Mouse (Mus musculus): ENCODE results near the gene Hspa1b. TPM values are rescaled to one million over a fixed set of nuclear protein-coding genes. Genes with fewer than 3 reads are reported as not detected.

The Hspa1b gene
- polyA plus RNA-seq, 1 experiment = 17.1 TPM

GRCm38 (mm10) chr17:34915410-34915831 is 43.6 kb downstream of the Hspa1b start:
- 6% methylated on average over 11 of the region's 11 CpGs for WGBS
- Histone ChIP-seq H3K27ac (ENCODE audit: insufficient read depth, low read depth, low read length) (peak overlapping the region; percentile 89), H3K4me3 (ENCODE audit: low read depth, low read length) (peak overlapping the region; percentile 61)

GRCm38 (mm10) chr17:34913930-34914665 is 44.9 kb downstream of the Hspa1b start, which contains the start of gene Slc44a4:
TSS of gene Slc44a4 (plus strand) at chr17:34914466.
- Histone ChIP-seq H3K27ac (ENCODE audit: insufficient read depth, low read depth, low read length) (peak within 1 kb of the TSS; percentile 89), H3K36me3 (ENCODE audit: control insufficient read depth, insufficient read depth, low read length) (peaks cover 44% of the 10 kb centered on the region), H3K4me1 (ENCODE audit: control insufficient read depth, insufficient read depth, insufficient read length, low read length) (peaks cover 29% of the 10 kb centered on the region), H3K4me3 (ENCODE audit: low read depth, low read length) (peak within 1 kb of the TSS; percentile 61), H3K27me3 (ENCODE audit: control insufficient read depth, insufficient read depth, low read length) (no peaks in the 10 kb centered on the region)
- WGBS = 18% methylated on average over 18 of the region's 18 CpGs
- no peak for TF ChIP-seq CTCF (IDR thresholded peaks at IDR 0.05; ENCODE audit: extremely low read depth, insufficient read length, insufficient replicate concordance, low read depth, low read length)
- TF ChIP-seq POLR2A (IDR thresholded peaks at IDR 0.05; ENCODE audit: low read depth, low read length) = peak; percentile 73; the same call in 1 of the 2 replicates

More at GRCm38 (mm10) chr17:34915410-34915831, 43.6 kb downstream of the Hspa1b start:
- Histone ChIP-seq H3K4me1 (ENCODE audit: control insufficient read depth, insufficient read depth, insufficient read length, low read length) (peaks cover 27% of the 10 kb centered on the region), H3K36me3 (ENCODE audit: control insufficient read depth, insufficient read depth, low read length) (peaks cover 42% of the 10 kb centered on the region), H3K27me3 (ENCODE audit: control insufficient read depth, insufficient read depth, low read length) (no peaks in the 10 kb centered on the region)
- peak; percentile 63; the same call in 1 of the 2 replicates for TF ChIP-seq CTCF (IDR thresholded peaks at IDR 0.05; ENCODE audit: extremely low read depth, insufficient read length, insufficient replicate concordance, low read depth, low read length)
- no peak; the same call in 1 of the 2 replicates for TF ChIP-seq POLR2A (IDR thresholded peaks at IDR 0.05; ENCODE audit: low read depth, low read length)

- peaks cover 61% of the 10 kb centered on the region for H3K36me3 ChIP-seq (ENCODE audit: control insufficient read depth, insufficient read depth, low read length)
- H3K4me1 ChIP-seq (ENCODE audit: control insufficient read depth, insufficient read depth, insufficient read length, low read length) = peaks cover 22% of the 10 kb centered on the region
- no peaks in the 10 kb centered on the region for H3K27me3 ChIP-seq (ENCODE audit: control insufficient read depth, insufficient read depth, low read length)
- no peak overlapping the region for H3K27ac ChIP-seq (ENCODE audit: insufficient read depth, low read depth, low read length)
- WGBS = 21% methylated on average over 5 of the region's 5 CpGs
- TF ChIP-seq CTCF (IDR thresholded peaks at IDR 0.05; ENCODE audit: extremely low read depth, insufficient read length, insufficient replicate concordance, low read depth, low read length) (peak; percentile 94), POLR2A (IDR thresholded peaks at IDR 0.05; ENCODE audit: low read depth, low read length) (peak; percentile 27; the same call in 1 of the 2 replicates)
- H3K4me3 ChIP-seq (ENCODE audit: low read depth, low read length) = no peak overlapping the region
Observed at GRCm38 (mm10) chr17:34911945-34912351, 47.1 kb downstream of the Hspa1b start.

- Histone ChIP-seq H3K36me3 (ENCODE audit: control insufficient read depth, insufficient read depth, low read length) (peaks cover 71% of the 10 kb centered on the region), H3K4me1 (ENCODE audit: control insufficient read depth, insufficient read depth, insufficient read length, low read length) (peaks cover 22% of the 10 kb centered on the region), H3K27me3 (ENCODE audit: control insufficient read depth, insufficient read depth, low read length) (no peaks in the 10 kb centered on the region), H3K27ac (ENCODE audit: insufficient read depth, low read depth, low read length) (peak overlapping the region; percentile 76), H3K4me3 (ENCODE audit: low read depth, low read length) (peak overlapping the region; percentile 7; the same call in 1 of the 2 replicates)
- TF ChIP-seq CTCF (IDR thresholded peaks at IDR 0.05; ENCODE audit: extremely low read depth, insufficient read length, insufficient replicate concordance, low read depth, low read length) (no peak), POLR2A (IDR thresholded peaks at IDR 0.05; ENCODE audit: low read depth, low read length) (no peak)
- WGBS = 36% methylated on average over 10 of the region's 10 CpGs
Observed at GRCm38 (mm10) chr17:34910982-34911381, 48.1 kb downstream of the Hspa1b start.

Other genes with a start within 250 kb of the Hspa1b start
- gene C4b, start 215.4 kb downstream of the Hspa1b start, polyA plus RNA-seq (2012; rRNA removed) = 16.8 and 17.2 TPM in 2 replicates
- gene Cyp21a1, start 154.7 kb downstream of the Hspa1b start, polyA plus RNA-seq (2012; rRNA removed) = 0.18 and 0.67 TPM in 2 replicates
- 28.6 and 56.3 TPM in 2 replicates for gene Stk19, start 122.3 kb downstream of the Hspa1b start, polyA plus RNA-seq (2012; rRNA removed)
- 31.5 and 51.8 TPM in 2 replicates for gene Dxo, start 122.2 kb downstream of the Hspa1b start, polyA plus RNA-seq (2012; rRNA removed)
- 48.1 and 79.3 TPM in 2 replicates for gene Skiv2l, start 109.0 kb downstream of the Hspa1b start, polyA plus RNA-seq (2012; rRNA removed)
- 7.8 and 18.3 TPM in 2 replicates for gene Nelfe, start 108.8 kb downstream of the Hspa1b start, polyA plus RNA-seq (2012; rRNA removed)
- gene Cfb, start 96.7 kb downstream of the Hspa1b start, polyA plus RNA-seq (2012; rRNA removed) = 22.4 and 71.5 TPM in 2 replicates
- 2.9 and 6.8 TPM in 2 replicates for gene Zbtb12, start 79.8 kb downstream of the Hspa1b start, polyA plus RNA-seq (2012; rRNA removed)
- gene Gm20547, start 77.2 kb downstream of the Hspa1b start, polyA plus RNA-seq (2012; rRNA removed) = not detected in 2 replicates
- gene C2, start 61.0 kb downstream of the Hspa1b start, polyA plus RNA-seq (2012; rRNA removed) = 4.3 and 10.6 TPM in 2 replicates
- 101 and 242 TPM in 2 replicates for gene Ehmt2, start 60.8 kb downstream of the Hspa1b start, polyA plus RNA-seq (2012; rRNA removed)
- 64.8 and 101 TPM in 2 replicates for gene Slc44a4, start 44.8 kb downstream of the Hspa1b start, polyA plus RNA-seq (2012; rRNA removed)
- 21.2 and 68.8 TPM in 2 replicates for gene Neu1, start 28.0 kb downstream of the Hspa1b start, polyA plus RNA-seq (2012; rRNA removed)
- gene Gm20481, start 10.7 kb upstream of the Hspa1b start, polyA plus RNA-seq (2012; rRNA removed) = not detected in 2 replicates
- gene Hspa1a, start 12.9 kb upstream of the Hspa1b start, polyA plus RNA-seq (2012; rRNA removed) = 8.9 and 9.3 TPM in 2 replicates
- gene Hspa1l, start 13.5 kb upstream of the Hspa1b start, polyA plus RNA-seq (2012; rRNA removed) = 0.06 and 0.14 TPM in 2 replicates
- gene Lsm2, start 22.6 kb upstream of the Hspa1b start, polyA plus RNA-seq (2012; rRNA removed) = 51.7 and 82.1 TPM in 2 replicates
- gene Vars, start 41.7 kb upstream of the Hspa1b start, polyA plus RNA-seq (2012; rRNA removed) = 123 and 182 TPM in 2 replicates
- gene Vwa7, start 57.3 kb upstream of the Hspa1b start, polyA plus RNA-seq (2012; rRNA removed) = 0.82 and 1.2 TPM in 2 replicates
- gene Sapcd1, start 68.8 kb upstream of the Hspa1b start, polyA plus RNA-seq (2012; rRNA removed) = 0.87 and 1.0 TPM in 2 replicates
- gene Msh5, start 87.5 kb upstream of the Hspa1b start, polyA plus RNA-seq (2012; rRNA removed) = 2.2 and 2.3 TPM in 2 replicates
- gene Clic1, start 90.7 kb upstream of the Hspa1b start, polyA plus RNA-seq (2012; rRNA removed) = 134 and 219 TPM in 2 replicates
- gene Ddah2, start 99.8 kb upstream of the Hspa1b start, polyA plus RNA-seq (2012; rRNA removed) = 8.5 and 14.5 TPM in 2 replicates
- 9.3 and 9.9 TPM in 2 replicates for gene Ly6g6c, start 106.2 kb upstream of the Hspa1b start, polyA plus RNA-seq (2012; rRNA removed)
- gene Mpig6b, start 106.9 kb upstream of the Hspa1b start, polyA plus RNA-seq (2012; rRNA removed) = 0.28 and 0.39 TPM in 2 replicates
- gene Ly6g6e, start 117.7 kb upstream of the Hspa1b start, polyA plus RNA-seq (2012; rRNA removed) = 1.3 and 19.4 TPM in 2 replicates
- 7.2 and 10.7 TPM in 2 replicates for gene Ly6g6d, start 118.8 kb upstream of the Hspa1b start, polyA plus RNA-seq (2012; rRNA removed)
- gene Ly6g6f, start 126.4 kb upstream of the Hspa1b start, polyA plus RNA-seq (2012; rRNA removed) = 1.2 and 3.8 TPM in 2 replicates
- 114 and 183 TPM in 2 replicates for gene Abhd16a, start 130.0 kb upstream of the Hspa1b start, polyA plus RNA-seq (2012; rRNA removed)
- not detected in 2 replicates for gene Ly6g5c, start 149.0 kb upstream of the Hspa1b start, polyA plus RNA-seq (2012; rRNA removed)
- gene Ly6g5b, start 156.2 kb upstream of the Hspa1b start, polyA plus RNA-seq (2012; rRNA removed) = 0.76 and 1.4 TPM in 2 replicates
- gene Gpank1, start 162.2 kb upstream of the Hspa1b start, polyA plus RNA-seq (2012; rRNA removed) = 10.5 and 25.3 TPM in 2 replicates
- 226 and 448 TPM in 2 replicates for gene Csnk2b, start 162.8 kb upstream of the Hspa1b start, polyA plus RNA-seq (2012; rRNA removed)
- 6.9 and 16.2 TPM in 2 replicates for gene D17H6S53E, start 167.1 kb upstream of the Hspa1b start, polyA plus RNA-seq (2012; rRNA removed)
- gene Apom, start 172.8 kb upstream of the Hspa1b start, polyA plus RNA-seq (2012; rRNA removed) = 0.15 and 0.25 TPM in 2 replicates
- 93.6 and 184 TPM in 2 replicates for gene Bag6, start 175.9 kb upstream of the Hspa1b start, polyA plus RNA-seq (2012; rRNA removed)
- gene Prrc2a, start 205.7 kb upstream of the Hspa1b start, polyA plus RNA-seq (2012; rRNA removed) = 177 and 352 TPM in 2 replicates
- gene Aif1, start 216.8 kb upstream of the Hspa1b start, polyA plus RNA-seq (2012; rRNA removed) = 0.36 and 1.6 TPM in 2 replicates
- gene Lst1, start 229.2 kb upstream of the Hspa1b start, polyA plus RNA-seq (2012; rRNA removed) = 11.5 and 18.8 TPM in 2 replicates
- gene Ltb, start 235.2 kb upstream of the Hspa1b start, polyA plus RNA-seq (2012; rRNA removed) = 26.2 and 32.9 TPM in 2 replicates
- 0.94 and 1.8 TPM in 2 replicates for gene Tnf, start 242.8 kb upstream of the Hspa1b start, polyA plus RNA-seq (2012; rRNA removed)
- gene Lta, start 246.1 kb upstream of the Hspa1b start, polyA plus RNA-seq (2012; rRNA removed) = 0.47 and 0.66 TPM in 2 replicates

Measured in small intestine, adult 2 months (tissue).